21 mouse cellular contexts compared by ENCODE assay signal in genomic region chr4:115931556-115932088, GRCm38 (mm10). TPM values are rescaled to one million over a fixed set of nuclear protein-coding genes. Genes with fewer than 3 reads are reported as not detected.
"Had no signal": no experiment of that assay in that cellular context is flagged by ENCODE, and none has a peak within 500 bp of the region (broad histone marks: within the 10 kb centered on the region; RNA-seq: fewer than 3 reads in every experiment).

No protein-coding gene starts in this region.

- DNase-seq: kidney, postnatal 36 days; left cerebral cortex, postnatal 4 days; lung, adult 18-20 months; retina, postnatal 1 day; right cerebral cortex, postnatal 4 days; spleen, adult 18-20 months; thymus, adult 2 months; thymus, postnatal 25 days had no signal

- H3K9me3 ChIP-seq: limb, embryonic 13.5 days; midbrain, embryonic 12.5 days; neural tube, embryonic 12.5 days had no signal

- H3K27ac ChIP-seq: layer of hippocampus, adult 2 months; limb, embryonic 13.5 days; liver, embryonic 14.5 days; midbrain, embryonic 12.5 days; neural tube, embryonic 12.5 days had no signal

- H3K36me3 ChIP-seq: limb, embryonic 13.5 days; midbrain, embryonic 12.5 days; neural tube, embryonic 12.5 days had no signal

- H3K4me2 ChIP-seq: limb, embryonic 13.5 days; midbrain, embryonic 12.5 days; neural tube, embryonic 12.5 days had no signal

- H3K4me3 ChIP-seq: layer of hippocampus, adult 2 months; limb, embryonic 13.5 days; midbrain, embryonic 12.5 days; myocyte; neural tube, embryonic 12.5 days had no signal

- H3K9ac ChIP-seq: limb, embryonic 13.5 days; liver, embryonic 14.5 days; midbrain, embryonic 12.5 days; neural tube, embryonic 12.5 days had no signal

RNA-seq across cellular contexts. Expression of gene Dmbx1, which starts 8.1 kb away (rescaled TPM):
- total RNA-seq: layer of hippocampus, adult 2 months; liver, adult 2 months; megakaryocyte-erythroid progenitor cell, adult 5-6 weeks had no signal
- polyA plus RNA-seq: kidney, embryonic 16.5 days; limb, embryonic 13.5 days; liver, adult 2 months; liver, embryonic 14.5 days; stomach, embryonic 14.5 days; urinary bladder, adult 2 months had no signal

RNA-seq across cellular contexts. Expression of gene 6430628N08Rik, which starts 41.2 kb away (rescaled TPM):
- total RNA-seq: layer of hippocampus, adult 2 months; layer of hippocampus, postnatal 10 days; liver, adult 2 months; megakaryocyte-erythroid progenitor cell, adult 5-6 weeks had no signal
- polyA plus RNA-seq: limb, embryonic 13.5 days; liver, adult 2 months; liver, embryonic 14.5 days; lung, embryonic 16.5 days; myocyte; neural tube, embryonic 12.5 days; stomach, embryonic 14.5 days; thymus, adult 2 months; urinary bladder, adult 2 months had no signal

RNA-seq across cellular contexts. Expression of gene Kncn, which starts 47.4 kb away (rescaled TPM):
- total RNA-seq: liver, adult 2 months; megakaryocyte-erythroid progenitor cell, adult 5-6 weeks had no signal
- polyA plus RNA-seq: limb, embryonic 13.5 days; liver, adult 2 months; lung, embryonic 16.5 days; midbrain, embryonic 12.5 days; myocyte; neural tube, embryonic 12.5 days; stomach, embryonic 14.5 days; urinary bladder, adult 2 months had no signal
